Mouse (Mus musculus): ENCODE measurements around the gene Gm853. TPM values are rescaled to one million over a fixed set of nuclear protein-coding genes. Genes with fewer than 3 reads are reported as not detected.
"Not testable (repeated sequence)": the region's sequence is repeated elsewhere in the genome, so short reads cannot be mapped to it uniquely, and the experiment has no call there.

Gm853 gene
- total RNA-seq (2021) (not detected), polyA plus RNA-seq (2012; rRNA removed) (not detected in 2 replicates)
- long read RNA-seq, result 0 reads

DNA sequence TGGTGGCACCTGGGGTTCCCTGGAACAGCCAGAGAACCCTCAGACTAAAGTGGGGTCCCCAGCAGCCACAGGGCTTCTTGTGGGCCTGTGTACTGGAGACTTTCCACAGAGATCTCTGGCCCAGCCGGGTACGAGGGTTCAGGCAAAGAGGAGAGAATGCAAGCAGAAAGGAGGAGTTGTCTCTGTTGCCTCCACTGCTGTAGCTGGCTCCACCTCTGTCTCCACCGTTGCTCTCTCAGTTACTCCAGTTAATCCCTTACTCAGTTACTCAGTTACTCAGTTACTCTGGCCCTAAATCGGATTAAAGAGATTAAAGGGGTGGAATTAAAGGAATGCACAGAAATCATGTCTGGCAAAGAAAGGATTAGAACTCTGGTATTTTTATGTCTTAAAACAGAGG, at the start of gene Gm853:
Gene Gm853 (minus strand): TSS at position 223 of the 400 bp plus-strand sequence.
- no peak for DNase-seq

DNA sequence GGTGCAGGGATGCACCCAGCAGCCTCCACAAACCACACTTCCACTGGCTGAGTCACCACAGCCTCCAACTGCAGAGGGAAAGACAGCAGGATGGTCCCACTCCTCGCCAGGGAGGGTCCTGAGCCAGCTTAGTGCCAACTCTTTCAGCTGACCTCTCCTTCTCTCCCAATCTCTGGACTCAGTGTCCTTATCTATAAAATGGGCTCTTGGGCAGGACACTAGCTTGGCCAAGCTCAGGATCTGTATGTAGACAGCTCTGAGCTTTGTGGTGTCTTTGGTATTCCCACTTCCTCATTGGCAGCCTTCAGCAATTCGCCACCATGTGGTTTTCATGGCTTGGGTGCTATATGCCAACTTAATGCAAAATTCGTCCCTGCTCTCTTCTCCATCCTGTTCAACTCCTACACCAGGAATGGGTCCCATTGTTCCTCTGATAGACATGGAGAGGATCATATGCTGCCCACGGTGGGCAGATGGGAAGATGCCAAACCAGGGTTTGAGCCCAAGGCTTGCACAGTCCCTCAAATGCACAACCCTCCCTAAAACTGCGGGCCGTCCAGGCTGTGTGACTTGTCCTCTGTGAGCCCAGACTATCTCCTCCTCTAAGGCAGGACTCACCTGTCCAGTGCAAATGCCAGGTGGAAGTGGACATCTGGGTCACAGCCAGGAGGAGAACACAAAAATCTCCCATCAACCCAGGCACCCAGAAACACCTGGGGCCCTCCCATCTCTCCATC, 48.6 kb upstream of the Gm853 start:
- DNase-seq, result no peak

DNA sequence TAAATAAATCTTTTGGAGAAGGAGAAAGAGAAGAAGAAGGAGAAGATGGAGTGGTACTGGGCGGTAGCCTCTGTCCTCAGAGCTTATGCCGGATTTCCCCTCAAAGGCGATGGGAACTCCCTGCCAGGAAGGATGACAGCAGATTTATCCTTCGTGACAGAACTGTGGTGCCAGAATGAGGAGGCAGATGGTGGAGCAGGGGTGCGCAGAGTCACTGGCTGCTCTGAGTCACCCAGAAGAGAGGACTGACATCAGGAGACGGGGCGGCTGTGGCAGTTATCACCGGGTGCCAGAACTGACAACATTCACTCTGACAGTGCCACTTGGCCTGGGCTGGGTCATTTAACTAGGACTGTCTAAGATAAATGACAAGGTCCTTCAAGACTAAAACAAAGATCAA, 47.9 kb upstream of the Gm853 start:
- peak; percentile 48 for DNase-seq

DNA sequence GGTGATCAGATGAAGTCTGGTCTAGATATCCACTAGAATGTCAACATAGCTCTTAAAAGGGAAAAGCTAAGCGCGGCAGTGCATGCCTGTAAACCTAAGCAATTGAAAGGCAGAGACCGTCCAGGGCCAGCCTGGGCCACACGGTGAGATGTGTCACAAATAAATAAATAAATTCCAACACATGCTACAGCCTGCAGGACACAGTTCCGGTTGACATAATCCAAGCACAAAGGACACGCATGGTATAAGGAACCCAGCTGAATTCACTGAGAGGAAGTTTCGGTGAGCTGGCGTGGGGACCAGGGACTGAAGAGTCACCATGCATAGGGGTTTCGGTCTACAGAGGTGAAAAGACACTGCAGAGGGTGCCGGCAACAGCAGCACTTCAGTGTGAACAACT, 46.5 kb upstream of the Gm853 start:
- no peak for DNase-seq

DNA sequence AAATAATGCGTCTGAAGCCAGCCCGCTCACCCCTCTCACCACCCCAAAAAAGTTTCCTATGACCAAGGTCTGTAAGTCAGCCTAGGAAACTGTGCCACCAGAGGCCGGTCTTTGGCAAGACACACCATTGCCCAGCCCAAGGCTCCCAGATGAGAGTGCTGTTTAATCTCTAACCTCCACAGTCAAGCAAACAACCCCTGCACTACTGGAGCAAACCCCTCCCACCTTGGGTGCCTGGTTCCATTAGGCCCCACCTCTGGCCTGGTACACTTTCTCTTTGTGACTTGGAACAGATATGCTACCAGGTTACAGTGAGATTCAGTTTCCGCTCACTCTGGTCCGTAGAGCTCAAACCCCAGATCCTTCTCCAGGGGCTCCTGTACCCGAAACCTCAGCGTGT, 44.9 kb upstream of the Gm853 start:
- no peak for DNase-seq

DNA sequence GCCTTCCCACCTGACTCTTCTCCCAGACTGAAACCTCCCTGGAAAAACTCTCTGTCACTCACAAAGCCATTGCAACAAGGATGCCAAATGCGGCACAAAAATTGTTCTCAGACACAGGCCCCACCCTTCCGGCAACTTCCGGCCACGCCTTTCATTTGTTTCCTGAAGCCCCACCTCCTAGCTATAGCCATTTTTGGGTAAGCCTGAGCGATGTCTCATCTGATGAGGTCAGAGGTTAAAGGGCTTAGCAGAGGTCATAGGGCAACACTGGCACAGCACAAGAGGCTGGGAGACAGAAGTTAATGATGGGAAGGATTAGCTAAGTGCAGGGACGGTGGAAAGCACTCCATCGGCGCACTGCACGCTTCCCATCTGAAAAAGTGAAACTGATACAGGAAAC, 44.4 kb upstream of the Gm853 start:
- no peak for DNase-seq

DNA sequence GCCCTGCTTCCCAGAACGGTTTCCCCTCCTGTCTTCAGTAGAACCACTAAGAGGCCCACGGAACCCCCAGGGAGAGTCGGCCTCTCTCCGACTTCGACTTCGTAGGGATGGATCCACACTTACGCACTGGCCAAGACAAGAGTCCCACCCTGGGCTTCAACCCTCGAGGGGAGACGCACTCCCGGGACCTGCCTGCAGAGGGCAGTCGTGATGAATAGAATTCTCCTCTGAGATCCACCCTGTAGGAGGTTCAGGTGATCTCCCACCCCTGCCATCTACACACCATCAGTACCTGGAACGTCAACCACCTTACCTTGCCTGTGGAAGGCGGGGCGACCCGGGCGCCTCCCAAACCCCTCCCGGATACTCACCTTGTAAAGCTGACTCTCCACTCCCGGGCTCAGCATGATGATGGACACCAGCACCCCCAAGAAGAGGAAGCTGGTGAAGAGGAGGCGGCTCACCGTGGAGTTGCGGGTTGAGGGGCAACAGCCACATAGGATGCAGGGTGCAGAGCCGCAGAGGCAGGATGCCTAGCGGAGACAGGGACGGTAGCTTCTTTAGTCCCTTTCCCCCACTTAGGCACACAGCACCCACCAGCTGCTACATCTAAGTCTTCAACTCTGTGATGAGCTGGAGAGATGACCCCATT, 42.6 kb upstream of the Gm853 start:
- peak; percentile 57 for DNase-seq

DNA sequence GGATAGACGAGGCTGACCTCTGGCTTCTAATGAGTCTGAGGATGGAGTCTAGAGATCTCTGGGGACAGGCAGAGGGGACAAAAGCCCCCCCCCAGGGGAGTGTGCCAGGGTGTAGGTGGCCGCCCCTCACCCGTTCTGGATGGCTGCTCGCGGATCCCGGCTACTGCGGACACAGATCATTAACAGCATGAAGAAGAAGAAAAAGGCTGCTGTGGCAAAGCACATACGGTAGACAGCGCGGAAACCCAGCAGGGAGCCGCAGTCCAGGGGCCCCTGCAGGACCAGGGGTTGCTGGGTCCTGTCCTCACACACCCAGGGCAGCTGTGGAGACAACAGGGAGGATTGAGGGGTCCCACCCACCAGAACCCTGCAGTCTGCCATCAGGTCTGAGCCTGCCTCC, 41.9 kb upstream of the Gm853 start:
- no peak for DNase-seq

DNA sequence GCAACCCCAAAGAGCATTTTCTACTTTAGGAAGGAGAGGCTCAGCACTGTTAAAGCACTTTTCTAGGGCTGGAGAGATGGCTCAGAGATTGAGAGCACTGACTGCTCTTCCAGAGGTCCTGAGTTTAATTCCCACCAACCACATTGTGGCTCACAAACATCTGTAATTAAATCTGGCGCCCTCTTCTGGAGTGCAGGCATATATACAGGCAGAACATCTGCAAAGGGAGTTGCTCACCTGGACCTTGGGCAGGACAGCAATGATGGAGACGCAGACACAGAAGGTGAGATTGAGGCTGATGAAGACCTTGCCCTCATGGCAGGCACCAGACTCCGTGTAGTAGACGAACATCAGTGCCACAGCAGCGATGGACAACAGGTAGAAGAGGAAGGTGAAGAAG, 38.2 kb upstream of the Gm853 start:
- DNase-seq, result no peak

DNA sequence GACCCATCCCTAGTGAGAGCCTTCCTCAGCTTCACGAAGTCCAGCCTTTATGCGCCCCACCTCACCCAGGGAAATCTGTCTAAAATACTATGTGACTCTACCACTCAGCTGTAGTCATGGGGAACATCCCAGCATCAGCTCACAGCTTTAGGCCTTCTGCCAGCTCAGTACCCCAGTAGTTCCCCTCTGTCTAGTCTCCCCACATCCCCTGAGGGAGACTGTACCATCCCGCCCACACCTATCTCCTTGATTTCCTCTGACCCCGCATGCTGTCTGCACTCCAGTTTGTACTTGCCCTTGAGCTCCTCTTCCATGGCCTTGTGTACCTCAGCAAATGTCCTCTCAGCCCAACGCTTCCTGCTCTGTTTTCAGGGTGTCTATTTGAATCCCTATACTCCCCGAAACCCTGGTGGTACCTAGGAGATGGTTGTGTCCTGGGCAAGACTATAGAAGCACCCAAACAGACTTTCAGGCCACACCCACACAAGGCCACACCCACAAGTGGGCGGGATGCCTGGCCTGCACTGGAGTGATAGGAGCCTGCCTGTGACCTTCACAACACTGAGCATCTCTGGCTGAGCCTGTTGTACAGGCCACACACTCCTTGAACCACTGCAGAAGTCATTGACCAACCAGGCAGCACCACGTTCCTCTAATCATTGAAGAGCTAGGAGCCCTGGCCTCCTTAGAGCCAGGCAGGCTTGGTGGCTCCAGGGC, 30.4 kb upstream of the Gm853 start:
- peak; percentile 80 for DNase-seq

DNA sequence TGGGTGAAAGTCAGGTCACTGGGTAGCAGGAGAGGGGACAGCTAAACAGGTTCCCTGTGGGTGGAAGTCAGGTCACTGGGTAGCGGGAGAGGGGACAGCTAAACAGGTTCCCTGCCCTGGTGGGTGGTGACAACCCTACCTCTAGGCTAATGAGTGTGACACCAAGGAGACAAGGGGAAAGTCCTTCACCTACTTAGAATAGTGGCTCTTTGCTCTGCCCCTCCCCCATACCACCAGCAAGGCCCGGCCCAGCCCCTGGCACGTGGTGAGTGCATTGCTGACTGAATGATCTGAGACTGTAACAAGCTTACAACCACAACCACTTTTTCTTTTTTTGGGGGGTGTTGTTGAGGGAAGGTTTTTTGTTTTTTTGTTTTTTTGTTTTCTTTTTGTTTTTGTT, 29.6 kb upstream of the Gm853 start:
- DNase-seq, result no peak

DNA sequence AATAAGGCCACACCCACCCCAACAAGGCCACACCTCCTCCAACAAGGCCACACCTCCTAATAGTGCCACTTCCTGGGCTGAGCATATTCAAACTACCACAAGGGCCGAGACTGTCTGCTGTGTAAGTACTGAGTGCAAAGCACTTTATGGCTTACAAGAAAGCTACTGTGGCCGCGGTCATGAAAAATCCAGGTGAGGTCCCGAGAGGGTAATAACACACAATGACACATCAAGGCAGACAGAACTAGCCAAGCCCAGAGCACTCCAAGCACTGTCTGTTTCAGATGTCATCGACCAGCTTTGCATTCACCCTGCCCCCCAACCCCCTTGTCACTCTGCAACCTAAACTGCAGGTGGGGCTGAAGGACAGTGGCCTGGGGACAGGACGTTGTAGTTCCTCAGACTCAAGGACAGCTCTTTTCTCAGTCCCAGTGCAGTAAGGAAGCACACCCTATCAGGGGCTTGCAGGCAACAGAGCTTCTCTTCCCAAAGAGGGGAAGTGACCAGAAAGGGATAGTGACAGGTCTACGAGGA, 29.0 kb upstream of the Gm853 start:
- DNase-seq, result no peak

DNA sequence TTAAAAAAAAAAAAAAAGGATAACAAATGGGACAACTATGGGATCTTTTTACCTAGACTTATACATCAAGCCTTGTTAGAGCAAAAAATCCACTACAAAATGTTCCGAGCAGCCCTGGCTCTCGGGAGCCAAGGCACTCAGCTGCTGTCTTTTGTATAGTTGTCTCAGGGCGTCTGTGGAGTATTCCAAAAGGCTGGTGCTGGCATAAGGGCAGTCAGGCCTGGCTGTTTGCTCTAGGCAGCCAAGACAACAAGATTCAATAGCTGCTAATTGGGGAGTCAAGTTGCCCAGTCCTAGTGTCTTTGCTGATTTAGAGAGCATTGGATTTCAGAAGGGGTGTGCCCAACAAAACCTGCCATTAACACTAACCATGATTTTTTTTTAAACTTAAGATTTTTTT, 26.4 kb upstream of the Gm853 start:
- DNase-seq, result no peak

DNA sequence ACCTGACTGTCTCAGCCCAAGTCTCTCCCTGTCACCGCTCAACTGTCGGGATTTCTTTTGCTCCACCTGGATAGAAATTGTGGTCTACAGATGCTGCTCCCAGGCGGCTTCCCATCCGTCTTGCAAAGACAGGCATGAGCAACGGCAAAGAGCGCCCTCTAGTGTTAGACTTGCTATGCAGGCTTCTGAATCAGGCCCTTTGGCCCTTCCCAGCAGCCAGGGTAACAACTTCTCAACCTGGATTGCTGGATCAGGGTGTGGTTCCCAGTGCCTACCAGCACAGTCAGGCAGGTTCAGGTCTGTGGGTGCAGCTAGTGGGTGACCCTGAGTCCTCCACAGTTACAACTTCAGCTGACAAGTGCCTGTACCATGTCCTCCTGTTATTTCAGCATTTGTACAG, 23.9 kb upstream of the Gm853 start:
- DNase-seq, result peak; percentile 77

DNA sequence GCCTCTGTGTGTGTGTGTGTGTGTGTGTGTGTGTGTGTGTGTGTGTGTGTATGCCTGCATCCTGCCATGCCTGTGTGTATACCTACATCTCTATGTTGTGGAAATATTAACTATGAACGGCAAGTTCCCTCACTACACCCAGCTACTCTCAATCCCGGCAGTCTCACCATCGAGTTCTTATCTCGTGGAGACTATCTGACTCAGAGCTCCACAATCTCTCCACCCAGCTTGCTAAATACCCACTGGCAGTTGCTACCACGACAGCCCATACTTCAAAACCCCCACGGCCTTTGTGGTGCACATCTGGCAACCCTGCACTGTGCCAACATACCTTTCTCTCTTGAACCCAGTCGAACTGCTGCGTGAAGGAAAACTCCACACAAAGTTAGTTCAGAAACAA, 22.5 kb upstream of the Gm853 start:
- DNase-seq, result no peak

DNA sequence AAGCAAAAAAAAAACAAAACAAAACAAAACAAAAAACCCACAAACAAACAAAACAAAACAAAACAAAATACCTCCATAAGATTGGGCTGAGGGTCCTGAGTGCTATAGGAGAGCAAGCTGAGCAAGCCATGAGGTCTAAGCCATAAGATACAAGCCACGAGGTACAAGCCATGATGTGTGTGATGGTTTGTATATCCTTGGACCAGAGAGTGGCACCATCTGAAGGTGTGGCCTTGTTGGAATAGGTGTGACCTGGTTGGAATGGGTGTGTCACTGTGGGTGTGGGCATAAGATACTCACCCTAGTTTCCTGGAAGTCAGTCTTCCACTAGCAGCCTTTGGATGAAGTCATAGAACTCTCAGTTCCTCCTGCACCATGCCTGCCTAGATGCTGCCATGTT, 21.4 kb upstream of the Gm853 start:
- DNase-seq, result not testable (repeated sequence)

DNA sequence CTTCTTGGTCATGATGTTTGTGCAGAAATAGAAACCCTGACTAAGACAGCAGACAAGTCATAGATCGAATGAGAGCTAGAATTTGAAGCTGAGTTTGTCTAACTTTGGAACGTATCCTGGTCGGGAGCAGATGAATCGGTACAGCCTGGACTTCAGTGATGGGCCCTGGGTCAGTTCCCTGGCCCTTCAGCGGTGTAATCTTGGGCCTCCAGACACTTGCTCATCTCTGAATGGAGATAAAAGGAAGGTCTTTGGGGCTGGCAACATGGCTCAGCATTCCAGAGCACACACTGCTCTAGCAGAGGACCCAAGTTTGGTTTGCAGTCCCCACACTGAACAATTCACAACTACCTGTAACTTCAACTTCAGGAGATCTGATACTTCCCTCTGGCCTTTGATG, 20.8 kb upstream of the Gm853 start:
- no peak for DNase-seq

DNA sequence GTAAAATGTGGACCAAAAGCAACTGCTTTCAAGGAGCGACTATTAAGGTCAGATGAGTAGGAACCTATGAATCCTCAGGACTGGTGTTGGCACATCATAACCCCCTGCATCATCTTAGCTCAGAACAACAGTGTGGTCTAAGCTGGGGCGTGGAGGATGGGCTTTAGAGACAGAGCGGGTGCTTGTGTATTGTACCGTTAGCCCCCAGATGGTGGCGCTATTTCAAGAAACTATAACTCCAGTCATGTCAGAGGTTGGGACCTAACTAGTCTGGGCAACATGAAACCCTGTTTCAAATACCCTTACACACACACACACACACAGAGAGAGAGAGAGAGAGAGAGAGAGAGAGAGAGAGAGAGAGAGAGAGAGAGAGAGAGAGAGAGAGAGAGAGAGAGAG, 18.5 kb upstream of the Gm853 start:
- DNase-seq, result no peak

DNA sequence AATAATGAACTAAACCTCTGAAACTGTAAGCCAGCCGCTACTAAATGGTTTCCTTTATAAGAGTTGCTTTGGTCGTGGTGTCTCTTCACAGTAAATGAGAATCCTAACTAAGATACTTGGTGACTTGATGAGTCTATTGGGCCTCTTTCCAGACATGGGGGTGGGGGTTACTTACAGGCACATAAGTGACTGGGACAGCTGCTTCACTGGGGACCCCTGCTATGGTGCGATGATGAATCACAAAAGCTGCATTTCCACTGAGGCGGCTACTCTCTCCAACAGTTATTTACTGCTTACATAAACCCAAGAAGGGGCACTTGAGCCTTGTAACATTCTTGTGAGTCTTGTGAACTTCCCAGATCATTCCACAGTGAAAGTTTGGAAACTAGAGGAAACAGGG, 15.4 kb upstream of the Gm853 start:
- no peak for DNase-seq

DNA sequence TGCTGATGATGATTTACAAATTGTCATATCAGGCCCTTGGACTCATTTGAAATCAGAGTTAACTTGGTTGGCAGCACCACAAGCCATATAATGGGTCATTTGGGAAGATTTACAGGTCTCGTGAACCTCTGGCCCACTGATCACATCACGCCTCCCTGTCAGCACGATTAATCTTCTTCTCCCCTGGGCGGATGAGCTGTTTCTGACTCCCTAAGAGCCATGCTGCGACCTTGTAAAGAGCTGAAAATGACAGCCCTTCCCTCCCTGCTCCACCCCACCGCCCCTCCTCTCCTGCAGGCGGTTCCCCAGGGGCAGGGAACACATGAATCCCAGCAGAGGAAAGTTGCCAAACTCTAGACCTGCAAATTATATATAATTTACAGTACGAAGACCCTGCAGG, 14.2 kb upstream of the Gm853 start:
- peak; percentile 80 for DNase-seq

DNA sequence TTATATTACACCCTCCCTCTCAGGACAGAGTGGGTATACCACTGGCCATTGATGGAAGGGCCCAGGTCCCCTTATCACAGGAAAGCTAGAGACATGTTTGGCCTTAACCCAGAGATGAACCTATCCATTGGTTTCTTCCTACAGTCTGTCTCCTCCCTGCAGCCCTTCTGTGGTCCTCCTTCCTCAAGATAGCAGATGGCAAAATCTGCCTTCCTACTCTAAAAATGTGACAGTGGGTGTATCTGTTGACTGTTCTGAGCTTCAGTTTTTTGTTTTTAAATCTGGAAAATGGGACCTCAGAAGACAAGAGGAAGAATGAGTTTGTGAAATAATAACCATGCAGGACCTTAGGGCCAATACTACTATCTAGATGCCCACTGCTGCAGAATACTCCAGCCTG, 1.9 kb upstream of the Gm853 start:
- DNase-seq, result no peak

DNA sequence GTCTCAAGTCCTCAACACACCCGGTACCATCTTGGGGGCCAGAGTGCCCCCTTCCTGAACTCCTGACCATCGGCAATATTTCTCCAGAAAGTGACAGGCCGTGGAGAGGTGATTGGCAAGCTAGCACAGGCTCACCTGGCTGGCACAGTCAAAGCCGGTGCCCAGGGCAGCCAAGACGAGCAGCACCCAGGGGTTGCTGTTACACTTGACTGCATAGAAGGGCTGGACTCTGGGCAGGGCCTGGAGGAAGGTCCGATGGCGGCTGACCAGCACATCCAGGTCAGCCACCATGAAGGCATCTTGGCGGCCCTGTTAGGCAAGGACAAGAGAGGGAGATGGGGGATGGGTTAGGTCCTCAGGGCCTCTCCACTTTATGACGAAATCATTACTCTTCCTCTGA, 2.0 kb downstream of the Gm853 start:
- no peak for DNase-seq

DNA sequence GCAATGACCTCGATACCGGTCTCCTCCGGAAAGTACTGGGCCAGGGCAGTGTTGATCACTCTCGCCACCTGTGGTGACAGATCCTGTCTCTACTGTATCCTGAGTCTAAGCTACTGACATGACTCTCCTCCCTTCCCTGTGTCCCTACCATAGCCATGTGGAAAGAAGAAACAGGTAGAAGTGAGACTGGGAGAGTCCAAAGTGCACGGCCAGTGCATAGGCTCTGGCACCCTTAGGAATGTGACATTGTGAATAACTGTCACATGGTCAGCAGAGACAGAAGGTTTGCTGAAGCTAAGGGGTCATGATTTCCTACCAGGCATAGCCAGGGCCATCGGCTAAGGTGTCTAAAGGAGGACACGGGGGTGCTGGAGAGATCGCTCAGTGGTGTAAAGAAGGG, 6.8 kb downstream of the Gm853 start:
- no peak for DNase-seq
